Mouse (Mus musculus) CH12.LX (cell line): Measurements from ENCODE around the gene Wars.

Source experiments
- BHLHE40 ChIP-seq: IDR thresholded peaks from 2 replicates; pipeline ENCODE4 v1.6.1; 2011; ENCODE audit warnings: mild to moderate bottlenecking, low read depth, low read length, improper control_type of control experiment
- CTCF ChIP-seq, 2 experiments: IDR thresholded peaks in 1 of 2; conservative IDR thresholded peaks in 1 of 2; 2 replicates each; pipeline ENCODE4 v1.5.1; 2011 to 2012; ENCODE audit warnings: low read depth in 2 of 2, low read length in 2 of 2, improper control_type of control experiment in 1 of 2, inconsistent platforms in 1 of 2, mild to moderate bottlenecking in 1 of 2, moderate library complexity in 1 of 2
- HCFC1 ChIP-seq: IDR thresholded peaks from 2 replicates; pipeline ENCODE4 v1.6.1; 2012; ENCODE audit warnings: low read depth, mild to moderate bottlenecking, inconsistent platforms, low read length, improper control_type of control experiment
- MAX ChIP-seq: IDR thresholded peaks from 2 replicates; pipeline ENCODE4 v1.6.1; 2011; ENCODE audit warnings: low read length, improper control_type of control experiment
- NRF1 ChIP-seq: IDR thresholded peaks from 2 replicates; pipeline ENCODE4 v1.6.1; 2014; ENCODE audit warnings: low read depth, mild to moderate bottlenecking, inconsistent platforms, low read length, improper control_type of control experiment, moderate library complexity
- POLR2A ChIP-seq: IDR thresholded peaks from 2 replicates; pipeline ENCODE4 v1.6.1; 2011; ENCODE audit warnings: low read depth, mild to moderate bottlenecking, improper control_type of control experiment, low read length
- RCOR1 ChIP-seq: conservative IDR thresholded peaks from 2 replicates; pipeline ENCODE4 v1.6.1; 2012; ENCODE audit warnings: low read depth, mild to moderate bottlenecking, inconsistent platforms, low read length, improper control_type of control experiment

- TF ChIP-seq CTCF (conservative IDR thresholded peaks at IDR 0.05 in 1 of 2, IDR thresholded peaks at IDR 0.05 in 1 of 2; ENCODE audit: low read depth in 2 of 2, low read length in 2 of 2), result no peak
- no peak for TF ChIP-seq MAX
- no peak for TF ChIP-seq BHLHE40
- no peak for TF ChIP-seq NRF1
- TF ChIP-seq RCOR1, result no peak
- TF ChIP-seq POLR2A, result no peak
- TF ChIP-seq HCFC1, result no peak
Observed at GRCm38 (mm10) chr12:108938844-108939243, 44.9 kb upstream of the Wars start.
